Mouse (Mus musculus) forebrain, postnatal 0 days (tissue): ENCODE data around the gene Oosp2. TPM values are rescaled to one million over a fixed set of nuclear protein-coding genes. Genes with fewer than 3 reads are reported as not detected.

Experiments
- ATAC-seq: fragments of 200-750 bp; cut with Nextera tagmentation; 2 replicates; pipeline ENCODE4 v1.8.0; 2017; ENCODE audit warnings: mild to moderate bottlenecking, moderate library complexity
- DNase-seq: peaks from one replicate; pipeline ENCODE4 v3.0.0-alpha.2; 2015
- H3K27ac ChIP-seq: fragments of 300-500 bp; sonication (generic); 2 replicates; pipeline ENCODE4 v1.5.1; 2014; ENCODE audit warnings: low read depth, mild to moderate bottlenecking, antibody characterized with exemption, low read length, moderate library complexity, mixed read lengths
- H3K27me3 ChIP-seq: fragments of 300-500 bp; sonication (generic); 2 replicates; pipeline ENCODE4 v1.6.1; 2014; ENCODE audit warnings: mild to moderate bottlenecking, low read length, mixed read lengths; ENCODE audit not compliant: insufficient read depth
- H3K36me3 ChIP-seq: fragments of 300-500 bp; sonication (generic); 2 replicates; pipeline ENCODE4 v1.6.1; 2014; ENCODE audit warnings: mild to moderate bottlenecking, moderate library complexity; ENCODE audit not compliant: insufficient read depth
- H3K4me1 ChIP-seq: fragments of 300-500 bp; sonication (generic); 2 replicates; pipeline ENCODE4 v1.6.1; 2014; ENCODE audit warnings: antibody characterized with exemption; ENCODE audit not compliant: insufficient read depth
- H3K4me2 ChIP-seq: fragments of 300-500 bp; sonication (generic); 2 replicates; pipeline ENCODE4 v1.6.1; 2014; ENCODE audit warnings: low read depth, mild to moderate bottlenecking, moderate library complexity
- H3K4me3 ChIP-seq: fragments of 300-500 bp; sonication (generic); 2 replicates; pipeline ENCODE4 v1.5.1; 2014; ENCODE audit warnings: low read depth, low read length, mixed read lengths
- H3K9ac ChIP-seq: fragments of 300-500 bp; sonication (generic); 2 replicates; pipeline ENCODE4 v1.6.1; 2014; ENCODE audit warnings: mild to moderate bottlenecking
- H3K9me3 ChIP-seq: fragments of 300-500 bp; sonication (generic); 2 replicates; pipeline ENCODE4 v1.6.1; 2016; ENCODE audit warnings: low read length
- CTCF ChIP-seq: sonication (generic); IDR thresholded peaks from 2 replicates; pipeline ENCODE4 v1.5.1; 2016; ENCODE audit warnings: antibody characterized with exemption, control low read depth, low read depth
- WGBS: fragments of 180-500 bp; shearing (Covaris S2); extraction: QIAGEN DNeasy Blood & Tissue Kit; methylation state at CpG from one replicate; pipeline ENCODE4 v1.1.7; 2014; 5-methylcytosine and 5-hydroxymethylcytosine counted together
- polyA plus RNA-seq: library from polyadenylated mRNA; unstranded; fragments of >200 nt; fragmentation: Nextera tagmentation; extraction: Ambion mirVana; gene quantifications from 2 replicates; pipeline ENCODE4 v1.2.1, GENCODE M21; 2015
- total RNA-seq: library from RNA; depleted of rRNA; stranded (reverse); fragments of >200 nt; gene quantifications from 2 replicates; pipeline ENCODE4 v1.2.3, GENCODE M21; 2014; rRNA removed

Oosp2 gene
- total and polyA plus RNA-seq, 2 experiments from 2014 or later: not detected

DNA sequence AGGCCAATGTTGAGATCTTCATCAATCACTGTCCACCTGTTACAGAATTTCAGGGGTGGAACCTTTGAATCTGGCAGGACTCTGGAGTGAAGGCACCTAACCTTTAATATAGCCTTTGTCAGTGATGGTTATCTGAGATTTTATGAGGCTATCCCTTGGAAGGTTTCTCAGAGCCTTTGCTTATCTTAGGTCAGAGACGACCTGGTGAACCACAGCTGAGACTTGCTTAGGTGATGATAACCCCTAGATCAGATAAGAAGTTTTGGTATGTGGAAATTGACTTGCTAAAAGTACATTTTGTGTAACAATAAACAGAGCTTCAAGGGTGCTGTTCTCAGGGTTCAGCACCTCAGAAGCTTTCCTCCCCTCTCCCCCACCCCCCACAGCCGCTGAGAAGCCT is 48.1 kb downstream of the Oosp2 start:
- Histone ChIP-seq H3K4me1 (no peaks in the 10 kb centered on the region), H3K27ac (no peak overlapping the region), H3K9ac (no peak overlapping the region), H3K9me3 (no peaks in the 10 kb centered on the region), H3K4me2 (no peak overlapping the region), H3K27me3 (no peaks in the 10 kb centered on the region), H3K4me3 (no peak overlapping the region), H3K36me3 (no peaks in the 10 kb centered on the region)
- WGBS: 71% methylated on average over 2 of the region's 2 CpGs
- DNase-seq (no peak), ATAC-seq (no peak)
- no peak for TF ChIP-seq CTCF

DNA sequence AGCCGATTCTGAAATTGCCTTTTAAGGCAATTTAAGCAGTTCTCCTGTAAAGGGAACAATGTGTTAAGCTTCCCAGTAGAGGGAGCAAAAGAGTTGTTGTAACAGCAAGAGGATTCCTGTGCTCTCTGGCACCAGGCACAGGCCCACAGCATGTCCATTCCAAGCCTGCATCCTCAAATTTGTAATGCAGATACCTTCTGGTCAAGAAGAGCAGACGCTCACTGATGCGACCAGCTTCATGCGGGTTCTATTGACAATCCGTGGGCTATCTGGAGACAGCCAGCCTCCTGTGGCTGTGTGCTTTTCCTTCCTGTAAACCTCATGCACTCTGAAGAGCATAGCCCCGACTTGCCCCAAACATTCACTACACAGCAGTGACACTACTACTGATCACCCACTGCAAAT is 48.8 kb downstream of the Oosp2 start:
- H3K9ac ChIP-seq: no peak overlapping the region

DNA sequence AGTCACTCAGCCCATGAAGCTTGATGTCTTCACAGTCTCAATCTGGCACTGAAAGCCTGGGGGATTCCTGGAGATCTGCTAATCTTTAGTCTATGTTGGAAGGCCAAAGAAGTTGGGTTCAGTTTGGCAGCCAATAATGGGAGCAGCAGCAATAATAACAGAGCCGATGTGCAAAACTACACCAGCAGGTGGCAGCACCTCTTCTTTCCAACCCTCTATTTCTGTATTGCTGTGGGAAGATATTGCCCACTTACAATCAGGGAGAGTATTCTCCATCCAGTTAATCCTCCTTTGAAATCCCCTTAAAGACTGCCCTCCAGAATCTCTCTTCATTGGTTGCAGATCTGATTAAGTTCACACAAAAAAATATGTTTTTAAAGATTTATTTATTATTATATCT is 52.2 kb downstream of the Oosp2 start:
- Histone ChIP-seq H3K9me3 (no peaks in the 10 kb centered on the region), H3K27me3 (no peaks in the 10 kb centered on the region), H3K9ac (no peak overlapping the region), H3K4me2 (no peak overlapping the region), H3K27ac (no peak overlapping the region), H3K4me1 (no peaks in the 10 kb centered on the region), H3K36me3 (no peaks in the 10 kb centered on the region), H3K4me3 (no peak overlapping the region)
- ATAC-seq (peak; percentile 50; the same call in 1 of the 2 replicates), DNase-seq (peak; percentile 54)
- TF ChIP-seq CTCF: peak; percentile 66
- 27% methylated on average over 1 of the region's 1 CpGs for WGBS

More for the DNA sequence above, 48.8 kb downstream of the Oosp2 start:
- Histone ChIP-seq H3K27ac (no peak overlapping the region), H3K4me1 (no peaks in the 10 kb centered on the region), H3K9me3 (no peaks in the 10 kb centered on the region), H3K27me3 (no peaks in the 10 kb centered on the region), H3K4me2 (no peak overlapping the region), H3K4me3 (no peak overlapping the region), H3K36me3 (no peaks in the 10 kb centered on the region)
- TF ChIP-seq CTCF: peak; percentile 74
- DNase-seq (peak; percentile 46), ATAC-seq (peak; percentile 91)
- 31% methylated on average over 6 of the region's 6 CpGs for WGBS

DNA sequence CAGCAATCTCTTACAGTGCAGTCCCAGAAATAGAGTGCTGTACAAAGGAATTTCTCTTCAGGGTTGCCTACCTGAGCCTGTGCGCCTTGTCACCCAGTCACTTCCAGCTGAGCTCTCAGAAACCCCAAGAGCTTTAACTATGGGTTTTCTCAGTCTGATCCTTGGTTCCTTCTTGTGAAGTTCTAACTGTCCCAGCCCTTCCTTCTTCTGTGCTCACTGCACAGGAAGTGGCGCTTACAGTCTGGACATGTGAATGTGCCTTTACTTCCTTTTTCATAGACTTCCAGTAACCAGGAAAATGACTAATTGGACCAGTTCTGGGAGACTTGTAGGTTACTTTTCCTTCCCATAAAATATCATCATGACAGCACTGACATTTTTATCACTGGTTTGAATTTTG is 55.8 kb downstream of the Oosp2 start, which contains the start of gene Ms4a6d:
Ms4a6d (minus strand) TSS at position 247 of the 400 bp plus-strand sequence.
- no peak within 1 kb of the TSS for H3K4me2 ChIP-seq
- no peaks in the 10 kb centered on the region for H3K27me3 ChIP-seq
- no peaks in the 10 kb centered on the region for H3K4me1 ChIP-seq
- no peak within 1 kb of the TSS for H3K9ac ChIP-seq
- H3K36me3 ChIP-seq: no peaks in the 10 kb centered on the region
- no peak within 1 kb of the TSS for H3K27ac ChIP-seq
- WGBS: 93% methylated on average over 2 of the region's 2 CpGs
- no peak for TF ChIP-seq CTCF
- ATAC-seq (no peak), DNase-seq (no peak)
- no peak within 1 kb of the TSS for H3K4me3 ChIP-seq
- no peaks in the 10 kb centered on the region for H3K9me3 ChIP-seq

DNA sequence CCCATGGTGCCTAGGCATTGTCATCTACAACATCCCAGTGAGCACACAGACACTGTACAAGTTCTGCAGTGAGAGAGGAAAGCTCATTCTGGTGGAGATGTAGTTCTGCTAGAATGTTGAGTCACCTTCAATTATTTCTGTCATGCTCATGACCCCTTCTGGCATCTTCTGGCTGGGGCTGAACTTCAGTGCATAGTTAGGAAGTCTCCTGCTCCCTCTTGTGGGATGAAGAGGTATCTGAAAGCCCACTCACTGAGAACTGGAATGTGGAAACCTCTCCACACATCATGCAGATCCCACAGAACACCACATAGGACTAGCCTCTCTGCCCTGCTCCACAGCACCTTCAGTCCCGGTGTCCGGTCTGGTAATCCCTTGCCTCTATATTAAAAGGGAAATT is 58.3 kb downstream of the Oosp2 start:
- Histone ChIP-seq H3K27me3 (no peaks in the 10 kb centered on the region), H3K9ac (no peak overlapping the region), H3K4me3 (no peak overlapping the region), H3K9me3 (no peaks in the 10 kb centered on the region), H3K36me3 (no peaks in the 10 kb centered on the region), H3K4me1 (no peaks in the 10 kb centered on the region), H3K27ac (no peak overlapping the region), H3K4me2 (no peak overlapping the region)
- ATAC-seq (0 out of 2 replicates have a peak, but pooled peaks have one; percentile 32), DNase-seq (peak; percentile 17)
- peak; percentile 62 for TF ChIP-seq CTCF
- 92% methylated on average over 2 of the region's 2 CpGs for WGBS

DNA sequence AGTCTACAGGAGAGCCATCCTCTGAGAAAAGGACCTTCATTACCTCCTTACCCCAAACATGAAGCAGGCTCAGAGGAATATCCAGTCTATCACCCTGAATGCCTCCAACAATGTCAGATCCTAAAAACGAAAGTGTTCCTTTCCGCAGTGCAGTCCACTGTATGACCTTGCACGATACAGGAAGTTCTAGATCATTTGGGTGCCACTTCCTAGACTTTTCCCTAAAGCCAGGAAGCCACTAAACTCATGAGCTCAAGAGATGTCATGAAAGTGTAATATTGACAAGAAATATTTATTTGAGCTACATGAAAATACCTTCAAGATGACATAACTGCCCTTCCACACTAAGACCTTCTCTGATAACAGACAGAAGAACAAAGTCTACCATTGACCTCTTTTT is 59.0 kb downstream of the Oosp2 start:
- Histone ChIP-seq H3K9me3 (no peaks in the 10 kb centered on the region), H3K9ac (no peak overlapping the region), H3K4me3 (no peak overlapping the region), H3K27ac (no peak overlapping the region), H3K4me2 (no peak overlapping the region), H3K27me3 (no peaks in the 10 kb centered on the region), H3K36me3 (no peaks in the 10 kb centered on the region), H3K4me1 (no peaks in the 10 kb centered on the region)
- 87% methylated on average over 3 of the region's 3 CpGs for WGBS
- no peak for ATAC-seq
- TF ChIP-seq CTCF: no peak
- DNase-seq: no peak

Other genes starting within 250 kb of the Oosp2 start
- gene Ms4a4b, start 217.0 kb downstream of the Oosp2 start, total RNA-seq: not detected in 2 replicates
- gene Ms4a4b, start 217.0 kb downstream of the Oosp2 start, polyA plus RNA-seq: not detected in 2 replicates
- 2.5 and 5.9 TPM in 2 replicates for gene Ms4a6c, start 191.2 kb downstream of the Oosp2 start, total RNA-seq
- gene Ms4a6c, start 191.2 kb downstream of the Oosp2 start, polyA plus RNA-seq: 2.5 and 3.0 TPM in 2 replicates
- 0.15 TPM in 1 of 2 replicates, not detected in the other for gene Gm8369, start 174.6 kb downstream of the Oosp2 start, total RNA-seq
- 0.54 and 0.73 TPM in 2 replicates for gene Gm8369, start 174.6 kb downstream of the Oosp2 start, polyA plus RNA-seq
- gene Ms4a6b, start 144.0 kb downstream of the Oosp2 start, total RNA-seq: 2.2 and 5.9 TPM in 2 replicates
- gene Ms4a6b, start 144.0 kb downstream of the Oosp2 start, polyA plus RNA-seq: 2.0 and 3.3 TPM in 2 replicates
- gene Ms4a4d, start 123.8 kb downstream of the Oosp2 start, total RNA-seq: not detected in 2 replicates
- gene Ms4a4d, start 123.8 kb downstream of the Oosp2 start, polyA plus RNA-seq: not detected in 2 replicates
- gene Ms4a6d, start 55.7 kb downstream of the Oosp2 start, total RNA-seq: 2.4 and 2.5 TPM in 2 replicates
- gene Ms4a6d, start 55.7 kb downstream of the Oosp2 start, polyA plus RNA-seq: 2.8 TPM in 2 replicates
- gene Ms4a2, start 36.8 kb downstream of the Oosp2 start, total RNA-seq: not detected in 2 replicates
- gene Ms4a2, start 36.8 kb downstream of the Oosp2 start, polyA plus RNA-seq: not detected in 2 replicates
- 0.23 TPM in 1 of 2 replicates, not detected in the other for gene Ms4a3, start 19.7 kb downstream of the Oosp2 start, total RNA-seq
- not detected in 2 replicates for gene Ms4a3, start 19.7 kb downstream of the Oosp2 start, polyA plus RNA-seq
- not detected in 2 replicates for gene Oosp1, start 30.6 kb upstream of the Oosp2 start, total RNA-seq
- not detected in 2 replicates for gene Oosp1, start 30.6 kb upstream of the Oosp2 start, polyA plus RNA-seq
- not detected in 2 replicates for gene Oosp3, start 36.5 kb upstream of the Oosp2 start, total RNA-seq
- not detected in 2 replicates for gene Oosp3, start 36.5 kb upstream of the Oosp2 start, polyA plus RNA-seq
- gene Gif, start 87.0 kb upstream of the Oosp2 start, total RNA-seq: not detected in 2 replicates
- not detected in 2 replicates for gene Gif, start 87.0 kb upstream of the Oosp2 start, polyA plus RNA-seq
- gene Mrpl16, start 109.8 kb upstream of the Oosp2 start, total RNA-seq: 27.2 and 30.8 TPM in 2 replicates
- 46.9 and 52.6 TPM in 2 replicates for gene Mrpl16, start 109.8 kb upstream of the Oosp2 start, polyA plus RNA-seq
- gene Stx3, start 158.8 kb upstream of the Oosp2 start, total RNA-seq: 26.6 and 31.3 TPM in 2 replicates
- 20.8 and 27.2 TPM in 2 replicates for gene Stx3, start 158.8 kb upstream of the Oosp2 start, polyA plus RNA-seq
- not detected in 2 replicates for gene Olfr1417, start 178.7 kb upstream of the Oosp2 start, total RNA-seq
- gene Olfr1417, start 178.7 kb upstream of the Oosp2 start, polyA plus RNA-seq: 0.10 TPM in 1 of 2 replicates, not detected in the other
- not detected in 2 replicates for gene Olfr1418, start 200.5 kb upstream of the Oosp2 start, total RNA-seq
- gene Olfr1418, start 200.5 kb upstream of the Oosp2 start, polyA plus RNA-seq: not detected in 2 replicates
- gene Olfr1419, start 214.5 kb upstream of the Oosp2 start, total RNA-seq: not detected in 2 replicates
- not detected in 2 replicates for gene Olfr1419, start 214.5 kb upstream of the Oosp2 start, polyA plus RNA-seq
- not detected in 2 replicates for gene Olfr1420, start 226.0 kb upstream of the Oosp2 start, total RNA-seq
- gene Olfr1420, start 226.0 kb upstream of the Oosp2 start, polyA plus RNA-seq: not detected in 2 replicates